Mouse (Mus musculus): ENCODE measurements at regions not wholly inside any gene's neighbourhood (a gene's known extent, or its start where the extent isn't known, plus 50 kb on each side); places are given as distances from the start of the nearest gene placed in this dataset.

- no peak for DNase-seq (ENCODE audit: low spot score)
Measured at GRCm38 (mm10) chr6:14046560-14046959, 175.2 kb upstream of the 2610001J05Rik start.

- DNase-seq (ENCODE audit: low spot score): no peak
Measured at GRCm38 (mm10) chr6:14044654-14045053, 173.3 kb upstream of the 2610001J05Rik start.

GRCm38 (mm10) chr6:14025898-14026297 lies 154.6 kb upstream of the 2610001J05Rik start:
- no peak for DNase-seq (ENCODE audit: low spot score)

GRCm38 (mm10) chr6:14018928-14019327 lies 147.6 kb upstream of the 2610001J05Rik start:
- DNase-seq (ENCODE audit: low spot score): no peak

- no peak for DNase-seq (ENCODE audit: low spot score)
Measured at GRCm38 (mm10) chr6:13982606-13983389, 111.5 kb upstream of the 2610001J05Rik start.

GRCm38 (mm10) chr6:13974710-13975506 lies 103.6 kb upstream of the 2610001J05Rik start:
- no peak for DNase-seq (ENCODE audit: low spot score)

GRCm38 (mm10) chr6:13964471-13964870 lies 93.2 kb upstream of the 2610001J05Rik start:
- no peak for DNase-seq (ENCODE audit: low spot score)

- no peak for DNase-seq (ENCODE audit: low spot score)
Measured at GRCm38 (mm10) chr6:13964013-13964412, 92.7 kb upstream of the 2610001J05Rik start.

GRCm38 (mm10) chr6:13949640-13950039 lies 78.3 kb upstream of the 2610001J05Rik start:
- no peak for DNase-seq (ENCODE audit: low spot score)

GRCm38 (mm10) chr6:13920809-13921760 lies 49.8 kb upstream of the 2610001J05Rik start:
- DNase-seq (ENCODE audit: low spot score): no peak
